Mouse (Mus musculus): Measurements from ENCODE around the gene Pnmt.
"Not testable (repeated sequence)": the region's sequence is repeated elsewhere in the genome, so short reads cannot be mapped to it uniquely, and the experiment has no call there.

The Pnmt gene

DNA sequence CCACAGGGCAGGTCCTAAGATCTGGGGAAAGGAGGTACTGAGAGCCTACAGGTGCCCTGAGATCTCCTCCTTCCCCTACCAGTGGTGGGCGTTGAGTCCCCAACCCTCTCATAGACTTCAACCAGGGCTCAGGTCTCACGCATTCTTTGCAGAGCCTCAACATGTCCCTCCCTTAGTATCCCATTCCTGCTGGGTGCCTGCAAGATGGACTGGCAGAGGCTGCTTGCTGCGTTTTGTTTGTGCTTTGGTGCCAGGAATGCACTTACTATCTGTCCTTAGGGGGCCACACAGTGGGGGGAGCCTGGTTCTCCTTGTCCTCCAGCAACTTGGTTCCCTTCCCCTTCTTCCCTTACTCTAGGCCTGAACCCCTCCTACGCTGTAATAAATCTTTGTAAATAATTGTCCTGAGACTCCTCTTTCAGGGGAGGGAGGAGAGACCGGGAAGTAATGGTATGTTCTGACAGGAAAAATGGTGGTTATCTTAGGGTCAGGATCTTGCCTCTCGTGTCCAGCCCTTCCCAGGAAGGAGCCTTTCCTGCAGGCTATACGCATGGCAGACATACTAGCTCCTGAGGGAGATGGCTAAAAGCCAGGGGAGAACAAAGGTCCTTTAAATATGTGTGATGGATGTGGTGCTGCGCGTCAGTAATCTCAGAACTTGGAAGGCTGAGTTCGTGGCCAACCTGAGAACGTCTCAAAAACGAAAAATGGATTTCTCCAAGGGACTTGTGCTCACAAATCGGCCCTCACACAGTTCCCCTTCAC is 28.7 kb upstream of the Pnmt start:
- in situ Hi-C loops (cut with MboI, MseI): no loop called here

DNA sequence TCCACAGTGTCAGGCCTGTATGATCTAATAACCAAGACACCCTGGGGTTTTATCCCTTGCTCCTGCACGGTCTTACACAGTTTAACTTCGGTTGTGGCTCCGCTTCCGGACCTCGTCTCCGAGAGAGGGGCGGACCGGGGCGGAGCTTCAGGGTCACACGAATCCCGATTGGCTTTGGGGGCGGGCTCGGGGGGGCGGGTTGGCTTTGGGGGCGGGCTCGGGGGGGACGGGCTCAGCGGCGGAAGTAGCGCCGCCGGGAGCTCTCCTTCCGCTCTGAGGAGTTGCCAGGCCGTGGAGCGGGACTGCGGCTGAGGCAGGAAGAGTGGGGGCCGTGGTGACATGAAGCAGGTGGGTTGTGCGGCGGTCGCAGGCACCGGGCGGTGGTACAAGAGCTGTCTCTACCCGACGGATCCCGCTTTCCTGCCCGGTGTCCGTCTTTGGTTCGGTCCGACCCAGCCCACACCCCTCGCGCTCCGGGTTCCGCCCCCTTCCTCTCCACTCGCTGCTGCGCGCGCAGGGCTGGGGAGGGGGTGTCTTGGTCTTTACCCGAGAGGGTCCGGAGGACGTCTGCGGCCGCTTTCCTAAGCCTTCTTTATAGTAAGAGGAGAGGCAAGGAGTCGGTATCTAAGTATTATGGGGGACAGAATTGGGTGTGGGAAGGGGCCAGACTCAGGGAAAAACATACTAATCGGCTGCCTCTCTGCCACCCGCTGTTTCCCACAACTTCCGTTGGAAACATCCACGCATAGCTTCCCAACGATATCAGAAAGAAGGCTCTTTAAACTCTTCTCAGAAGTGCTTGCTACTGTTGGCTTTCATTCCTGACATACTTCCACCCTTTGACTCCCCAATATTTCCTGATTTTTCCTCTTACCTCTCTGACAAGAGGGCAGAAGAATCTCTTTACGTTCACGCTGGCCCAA is 27.8 kb upstream of the Pnmt start, which contains the start of gene Stard3:
TSS of gene Stard3 (plus strand) at position 208 of the 923 bp plus-strand sequence.
- in situ Hi-C loops (cut with MboI, MseI): no loop called here

- in situ Hi-C loops (cut with MboI, MseI): no loop called here
These were observed 25.3 kb upstream of the Pnmt start for GRCm38 (mm10) chr11:98360866-98361521.

DNA sequence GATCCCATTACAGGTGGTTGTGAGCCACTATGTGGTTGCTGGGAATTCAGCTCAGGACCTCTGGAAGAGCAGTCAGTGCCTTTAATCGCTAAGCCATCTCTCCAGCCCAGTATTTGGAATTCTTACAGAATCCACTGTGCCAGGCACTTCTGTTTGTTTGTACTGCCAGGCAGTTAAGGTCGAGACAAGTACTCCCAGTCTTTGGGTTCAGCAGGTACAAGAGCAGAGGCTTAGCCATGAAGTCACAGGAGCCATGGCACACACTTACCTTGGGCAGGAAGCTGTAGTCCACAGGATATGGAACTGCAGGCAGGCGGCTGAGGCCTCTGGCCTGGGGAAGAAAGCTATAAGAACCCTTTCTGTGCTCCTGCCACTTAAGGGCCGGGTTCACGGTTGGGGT is 22.4 kb upstream of the Pnmt start:
- in situ Hi-C loops (cut with MboI, MseI): no loop called here

DNA sequence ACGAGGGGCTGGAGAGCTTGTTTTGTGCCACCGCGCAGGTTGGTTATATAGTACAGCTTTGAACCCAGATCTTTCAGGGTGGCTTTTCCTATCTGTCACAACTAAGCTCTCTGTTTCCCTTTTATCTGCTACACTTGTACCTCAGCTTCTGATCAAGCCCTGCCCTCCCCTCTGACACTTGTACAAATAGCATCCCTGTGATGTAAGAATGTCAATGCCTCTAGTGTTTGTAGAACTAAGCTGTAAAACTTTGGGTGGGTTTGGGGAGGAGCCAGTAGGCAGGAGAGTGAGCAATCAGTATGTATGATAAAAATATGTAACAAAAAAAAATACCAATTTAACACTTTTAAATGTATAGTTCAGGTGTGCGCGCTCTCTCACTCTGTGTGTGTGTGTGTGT is 21.8 kb upstream of the Pnmt start:
- in situ Hi-C loops (cut with MboI, MseI): no loop called here

DNA sequence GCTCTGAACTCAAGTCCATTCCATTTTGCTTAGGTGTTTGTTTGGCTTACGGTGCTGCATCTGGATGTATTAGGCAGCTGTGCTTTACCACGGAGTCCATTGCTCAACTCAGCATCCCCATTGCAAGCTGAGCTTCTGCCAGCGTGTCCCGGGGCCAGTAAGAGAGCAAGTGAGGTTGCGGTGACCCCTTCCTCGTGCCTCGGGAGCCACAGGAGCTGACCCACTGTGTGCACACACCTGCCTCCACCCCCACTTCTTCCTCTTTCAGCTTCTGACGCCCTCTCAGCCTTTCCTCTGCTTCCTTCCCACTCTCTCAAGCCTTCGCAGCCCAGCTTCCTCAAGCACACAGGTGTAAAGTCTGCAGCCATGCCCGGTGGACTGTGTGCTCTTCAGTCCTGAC is 20.0 kb upstream of the Pnmt start:
- in situ Hi-C loops (cut with MboI, MseI): no loop called here

DNA sequence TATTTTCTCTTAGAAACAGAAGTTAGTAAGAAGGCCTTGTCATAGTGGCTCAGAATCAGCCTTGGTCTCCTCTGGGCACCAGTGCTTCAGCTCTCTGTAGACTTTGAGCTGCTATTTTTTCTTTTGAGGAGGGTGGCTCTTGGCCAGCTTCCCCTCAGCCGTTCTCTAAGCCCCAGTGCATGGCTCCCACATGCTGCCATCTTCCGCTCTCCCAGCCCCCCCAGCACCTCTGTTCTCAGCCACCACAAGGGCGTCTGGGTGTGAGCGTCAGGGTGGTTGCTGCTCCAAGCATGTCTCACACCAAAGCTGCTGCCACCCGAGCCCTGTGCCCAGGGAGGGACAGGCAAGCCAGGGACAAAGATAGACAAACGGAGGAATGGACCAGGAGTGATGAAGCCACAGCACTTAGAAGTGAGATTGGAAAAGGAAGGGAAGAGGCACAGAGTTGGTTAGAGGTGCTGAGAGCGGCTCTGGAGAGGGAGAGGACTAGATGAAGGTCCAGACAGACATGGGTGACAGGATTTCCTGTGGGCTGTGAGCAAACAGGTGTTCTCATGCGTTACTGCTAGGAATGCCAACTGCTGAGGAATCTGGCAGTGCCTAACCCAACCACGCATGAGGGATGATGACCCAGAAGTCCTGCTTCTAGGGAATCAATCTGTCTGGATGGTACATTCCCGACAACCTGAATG is 18.9 kb upstream of the Pnmt start:
- in situ Hi-C loops (cut with MboI, MseI): no loop called here

DNA sequence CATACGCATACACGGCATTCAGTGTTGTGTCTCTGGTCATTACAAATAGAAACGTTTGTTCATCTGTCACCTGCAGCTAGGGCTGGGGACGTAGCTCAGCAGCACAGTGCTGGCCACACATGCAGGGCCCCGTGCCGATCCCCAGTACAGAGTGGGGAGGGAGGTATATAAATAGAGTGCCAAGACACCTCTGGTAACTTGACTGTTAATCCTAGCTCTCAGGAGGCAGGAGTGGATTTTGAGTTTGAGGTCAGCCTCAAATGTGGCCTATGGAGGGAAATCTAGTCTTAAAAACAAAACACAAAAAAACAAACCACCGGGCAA is 18.4 kb upstream of the Pnmt start:
- in situ Hi-C loops (cut with MboI, MseI): no loop called here

DNA sequence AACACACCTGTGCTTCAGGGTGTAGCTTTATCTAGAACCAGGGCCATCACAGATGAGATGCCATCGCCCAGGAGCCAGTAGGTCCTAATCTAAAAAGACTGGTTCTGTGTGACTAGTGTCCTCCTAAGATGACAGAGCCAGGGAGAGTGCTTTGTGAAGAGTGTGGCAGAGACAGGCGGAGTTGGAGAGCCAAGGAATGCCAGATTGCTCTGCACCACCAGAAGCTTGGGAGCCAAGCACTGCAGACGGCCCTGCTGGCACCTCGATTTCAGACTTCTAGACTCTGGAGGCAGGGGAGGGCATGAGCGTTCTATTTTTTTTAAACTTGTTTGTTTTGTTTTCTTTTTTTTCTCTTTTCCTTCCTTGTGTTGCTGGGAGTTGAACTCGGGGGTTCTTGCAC is 16.9 kb upstream of the Pnmt start:
- in situ Hi-C loops (cut with MboI, MseI): no loop called here

- in situ Hi-C loops (cut with MboI, MseI): no loop called here
These were observed 15.7 kb upstream of the Pnmt start for GRCm38 (mm10) chr11:98370588-98370987.

GRCm38 (mm10) chr11:98371556-98372240 is 14.6 kb upstream of the Pnmt start:
- in situ Hi-C loops (cut with MboI, MseI): no loop called here

DNA sequence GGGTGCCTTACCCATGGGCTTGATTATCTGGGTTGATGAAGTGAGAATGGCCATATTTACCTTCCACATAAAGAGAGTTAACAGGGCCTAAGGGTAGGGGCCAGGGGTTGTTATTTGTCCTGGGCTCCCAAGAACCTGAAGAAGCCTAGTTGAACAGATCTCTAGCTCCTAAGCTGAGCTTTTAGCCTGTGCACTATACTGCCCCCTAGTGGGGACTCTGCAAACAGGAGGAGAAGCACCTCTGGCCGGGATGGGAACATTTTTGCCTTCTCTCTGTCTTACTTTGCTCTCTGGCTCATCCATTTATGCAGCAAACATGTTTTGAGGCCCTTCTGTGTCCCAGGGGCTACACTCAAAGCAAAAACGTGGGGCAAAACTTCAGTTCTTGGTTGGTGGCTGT is 13.8 kb upstream of the Pnmt start:
- in situ Hi-C loops (cut with MboI, MseI): no loop called here

DNA sequence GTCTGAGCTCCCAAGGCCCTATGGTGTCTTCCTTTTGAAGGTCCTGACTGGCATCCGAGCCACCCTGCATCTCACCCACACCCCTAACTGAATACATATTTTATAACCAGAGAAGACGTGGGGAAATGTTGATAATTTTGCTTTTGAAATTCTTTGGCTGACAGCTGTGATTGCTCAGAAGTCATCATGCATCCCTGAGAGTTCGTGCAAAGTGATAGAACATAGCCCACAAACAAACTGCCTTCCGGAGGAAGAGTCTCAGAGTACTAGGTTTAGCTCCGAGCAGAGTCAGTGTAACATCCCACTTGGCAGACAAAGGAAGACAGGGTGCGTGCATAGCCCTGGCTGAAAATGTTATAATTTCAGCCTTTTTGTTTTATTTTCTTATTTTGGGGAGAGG is 13.0 kb upstream of the Pnmt start:
- in situ Hi-C loops (cut with MboI, MseI): no loop called here

- in situ Hi-C loops (cut with MboI, MseI): no loop called here
These were observed 12.0 kb upstream of the Pnmt start for GRCm38 (mm10) chr11:98374266-98374665.

- in situ Hi-C loops (cut with MboI, MseI): no loop called here
These were observed 9.5 kb upstream of the Pnmt start for GRCm38 (mm10) chr11:98376756-98377155.

DNA sequence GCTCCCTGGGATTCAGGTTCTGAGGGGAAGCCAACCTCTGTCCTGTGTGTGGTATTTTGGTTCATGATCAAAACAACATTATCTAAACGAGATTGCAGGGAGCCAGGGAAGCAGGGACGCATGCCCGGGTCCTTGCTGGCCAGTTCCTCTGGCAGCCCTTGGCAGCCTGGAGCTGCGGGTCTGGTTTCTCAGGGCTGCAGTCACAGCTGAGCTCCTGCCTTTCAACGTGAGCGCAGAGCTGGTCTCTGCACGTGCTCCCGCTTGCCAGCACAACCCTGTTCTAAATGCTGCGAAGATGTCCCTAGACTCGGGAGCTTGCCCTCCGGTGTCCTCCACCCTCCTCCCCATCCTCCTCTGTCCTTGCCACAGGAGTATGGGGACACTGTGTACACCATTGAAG is 8.5 kb upstream of the Pnmt start:
- in situ Hi-C loops (cut with MboI, MseI): no loop called here

- in situ Hi-C loops (cut with MboI, MseI): no loop called here
These were observed 6.9 kb upstream of the Pnmt start for GRCm38 (mm10) chr11:98379379-98379778.

DNA sequence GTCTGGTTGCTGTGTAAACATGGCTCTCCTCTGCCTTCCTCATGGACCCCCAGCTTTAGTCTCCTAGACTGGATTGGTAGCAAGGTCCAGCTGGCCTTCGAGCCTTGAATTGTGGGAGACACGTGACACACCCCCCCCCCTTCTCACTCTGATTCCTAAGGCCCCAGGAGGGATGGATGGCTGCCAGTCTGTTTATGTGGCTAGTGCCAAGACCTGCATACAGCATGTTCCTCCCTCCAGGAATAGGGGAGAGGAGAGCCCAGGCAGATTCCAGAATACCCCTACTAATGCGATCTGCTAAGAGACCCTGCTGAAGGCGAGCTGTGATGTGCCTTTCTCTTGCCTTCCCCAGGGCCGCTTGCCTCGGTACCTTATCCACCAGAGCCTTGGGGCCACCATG is 6.1 kb upstream of the Pnmt start:
- in situ Hi-C loops (cut with MboI, MseI): no loop called here

DNA sequence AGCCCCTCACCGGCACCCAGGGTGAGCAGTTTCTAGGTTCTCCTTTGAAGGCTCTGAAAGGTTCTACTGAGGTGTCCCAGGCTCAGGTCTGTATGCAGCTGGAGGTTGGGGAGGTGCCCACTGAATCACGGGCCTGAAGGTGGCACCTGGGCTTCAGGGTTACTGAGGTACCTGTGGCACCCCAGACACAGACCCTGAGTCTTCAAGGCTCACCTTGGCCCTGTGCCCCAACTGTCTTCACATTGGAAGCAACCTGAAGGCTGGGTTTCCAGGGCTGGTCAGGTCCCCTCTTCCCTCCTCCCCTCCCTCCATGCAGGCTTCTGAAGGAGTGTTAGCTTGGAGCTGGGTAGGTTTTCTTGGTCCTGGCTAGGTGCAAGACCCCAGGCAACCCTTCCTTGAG is 4.6 kb upstream of the Pnmt start:
- in situ Hi-C loops (cut with MboI, MseI): no loop called here

- in situ Hi-C loops (cut with MboI, MseI): not testable (repeated sequence)
These were observed 3.8 kb upstream of the Pnmt start for GRCm38 (mm10) chr11:98382405-98382804.

Data from T-helper 1 cell (primary cell).